Mouse (Mus musculus) bone marrow, adult 2 months (tissue): ENCODE measurements around the gene March10.

Experiments
- CTCF ChIP-seq: fragments of 200-500 bp; IDR thresholded peaks from 2 replicates; pipeline ENCODE4 v1.5.1; 2011; ENCODE audit warnings: low read length, control low read depth; ENCODE audit not compliant: control insufficient read depth, insufficient read depth
- POLR2A ChIP-seq: fragments of 200-500 bp; IDR thresholded peaks from 2 replicates; pipeline ENCODE4 v1.6.1; 2011; ENCODE audit warnings: low read depth, mild to moderate bottlenecking, control low read depth, low read length, borderline replicate concordance; ENCODE audit not compliant: control insufficient read depth

DNA sequence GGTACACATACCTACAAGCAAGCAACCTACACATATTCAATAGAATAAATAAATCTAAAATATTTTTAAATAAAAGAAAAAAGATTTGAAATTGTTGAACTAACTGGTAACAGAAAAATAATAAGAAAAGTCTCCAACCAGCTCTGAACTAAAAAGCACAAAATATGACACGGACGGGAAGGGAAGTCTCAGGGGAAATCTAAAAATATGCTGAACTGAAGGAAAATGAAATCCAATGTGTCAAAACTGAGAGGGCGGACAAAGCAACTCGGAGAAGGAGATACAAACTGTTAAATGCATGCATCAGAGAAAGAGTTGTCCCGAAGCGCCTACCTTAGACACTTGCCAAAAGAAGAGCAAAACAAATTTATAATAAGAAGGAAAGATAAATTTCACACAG lies 28.9 kb upstream of the March10 start:
- TF ChIP-seq CTCF: no peak
- no peak for TF ChIP-seq POLR2A
